Mouse (Mus musculus) myocyte (in vitro differentiated cells): ENCODE results near the gene Neurl1b.

Experiments used
- E2F4 ChIP-seq: IDR thresholded peaks from one replicate; pipeline ENCODE4 v1.6.1; 2011; ENCODE audit warnings: mild to moderate bottlenecking, control low read depth, moderate library complexity; ENCODE audit not compliant: insufficient read depth
- MAX ChIP-seq: IDR thresholded peaks from one replicate; pipeline ENCODE4 v1.6.1; 2011; ENCODE audit warnings: low read depth, mild to moderate bottlenecking, control low read depth
- MYOG ChIP-seq, 3 experiments: IDR thresholded peaks; one replicate each; pipeline ENCODE4 v1.6.1; 2011; ENCODE audit warnings: control low read depth in 2 of 3, low read depth in 2 of 3, mild to moderate bottlenecking in 2 of 3; ENCODE audit not compliant: insufficient read length in 2 of 3, control insufficient read depth in 1 of 3, insufficient read depth in 1 of 3
- POLR2A ChIP-seq: IDR thresholded peaks from one replicate; pipeline ENCODE4 v1.6.1; 2011; ENCODE audit warnings: low read depth, mild to moderate bottlenecking, control low read depth, moderate library complexity; ENCODE audit not compliant: insufficient read length
- POLR2AphosphoS2 ChIP-seq: IDR thresholded peaks from one replicate; pipeline ENCODE4 v1.6.1; 2011; ENCODE audit warnings: low read depth, control low read depth; ENCODE audit not compliant: insufficient read length
- REST ChIP-seq: IDR thresholded peaks from one replicate; pipeline ENCODE4 v1.6.1; 2011; ENCODE audit warnings: mild to moderate bottlenecking, control low read depth, moderate library complexity; ENCODE audit not compliant: insufficient read depth, insufficient read length
- SRF ChIP-seq: IDR thresholded peaks from one replicate; pipeline ENCODE4 v1.6.1; 2011; ENCODE audit warnings: low read depth; ENCODE audit not compliant: control insufficient read depth, insufficient read length
- TCF12 ChIP-seq: IDR thresholded peaks from one replicate; pipeline ENCODE4 v1.6.1; 2011; ENCODE audit warnings: mild to moderate bottlenecking, control low read depth; ENCODE audit not compliant: poor library complexity, insufficient read depth, severe bottlenecking
- USF1 ChIP-seq: IDR thresholded peaks from one replicate; pipeline ENCODE4 v1.6.1; 2011; ENCODE audit warnings: low read depth, mild to moderate bottlenecking, control low read depth, moderate library complexity

GRCm38 (mm10) chr17:26424973-26425735 lies 10.5 kb downstream of the Neurl1b start:
- TF ChIP-seq USF1 (no peak), MYOG (IDR thresholded peaks at IDR 0.05; ENCODE audit: control insufficient read depth in 1 of 3, insufficient read depth in 1 of 3, insufficient read length in 2 of 3, low read depth in 2 of 3) (no peak), POLR2A (no peak), MAX (no peak), SRF (no peak), REST (no peak), POLR2AphosphoS2 (no peak), TCF12 (no peak), E2F4 (no peak)
